Mouse (Mus musculus) mouse embryonic stem cell (cell line): ENCODE data around the gene Cdhr5.

Experiments used
- in situ Hi-C, 2 experiments: fragments of 300-500 bp; cut with MboI; formaldehyde crosslinking; loops; 1 replicate in 1 of 2; 3 replicates in 1 of 2; pipeline ENCODE4 v1.14.3; 2019 to 2020; ENCODE audit warnings: low sequenced_read_pairs in 2 of 2, low pct_unique_long_range_greater_than_20kb in 1 of 2, mixed read lengths in 1 of 2; ENCODE audit not compliant: unreplicated experiment in 1 of 2

Cdhr5 gene

DNA sequence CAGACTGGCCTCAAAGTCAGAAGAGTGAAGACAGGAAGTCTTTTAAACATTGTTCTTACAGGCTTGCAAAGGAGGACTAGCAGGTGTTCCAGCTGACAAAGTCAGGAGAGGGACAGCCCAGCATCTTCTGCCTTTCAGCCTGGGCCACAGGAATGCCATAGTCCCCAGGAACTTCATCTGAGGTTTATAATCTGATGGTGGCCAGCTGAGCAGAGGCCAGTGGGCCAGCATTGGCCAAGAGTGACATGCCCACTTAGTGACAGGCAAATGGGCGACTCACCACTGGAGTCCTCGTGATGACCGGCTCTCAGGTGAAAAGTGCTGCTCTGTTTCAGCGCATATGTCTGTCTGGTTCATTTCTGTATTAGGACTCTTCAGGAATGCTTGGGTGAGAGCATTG lies 46.0 kb downstream of the Cdhr5 start:
- in situ Hi-C loops: no loop called here

DNA sequence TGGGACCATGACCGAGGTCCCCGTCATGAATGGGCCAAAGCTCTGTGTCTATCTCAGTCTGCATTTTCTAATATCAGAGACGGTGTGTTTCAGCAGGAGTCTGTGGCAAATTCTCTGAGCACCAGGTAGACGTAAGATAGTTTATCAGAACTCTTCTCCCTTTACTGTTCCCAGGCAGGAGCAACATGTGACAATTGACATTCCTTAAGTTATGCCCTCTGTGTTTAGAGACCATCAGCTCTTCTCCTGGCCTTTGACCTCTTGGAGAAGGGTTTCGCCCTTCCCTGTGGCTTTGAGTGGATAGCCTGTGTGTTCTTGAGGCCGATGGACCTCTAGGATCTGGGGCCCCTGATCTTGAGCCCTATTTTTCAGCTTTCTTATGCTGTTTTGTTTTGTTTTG lies 46.9 kb downstream of the Cdhr5 start:
- in situ Hi-C loops: no loop called here

DNA sequence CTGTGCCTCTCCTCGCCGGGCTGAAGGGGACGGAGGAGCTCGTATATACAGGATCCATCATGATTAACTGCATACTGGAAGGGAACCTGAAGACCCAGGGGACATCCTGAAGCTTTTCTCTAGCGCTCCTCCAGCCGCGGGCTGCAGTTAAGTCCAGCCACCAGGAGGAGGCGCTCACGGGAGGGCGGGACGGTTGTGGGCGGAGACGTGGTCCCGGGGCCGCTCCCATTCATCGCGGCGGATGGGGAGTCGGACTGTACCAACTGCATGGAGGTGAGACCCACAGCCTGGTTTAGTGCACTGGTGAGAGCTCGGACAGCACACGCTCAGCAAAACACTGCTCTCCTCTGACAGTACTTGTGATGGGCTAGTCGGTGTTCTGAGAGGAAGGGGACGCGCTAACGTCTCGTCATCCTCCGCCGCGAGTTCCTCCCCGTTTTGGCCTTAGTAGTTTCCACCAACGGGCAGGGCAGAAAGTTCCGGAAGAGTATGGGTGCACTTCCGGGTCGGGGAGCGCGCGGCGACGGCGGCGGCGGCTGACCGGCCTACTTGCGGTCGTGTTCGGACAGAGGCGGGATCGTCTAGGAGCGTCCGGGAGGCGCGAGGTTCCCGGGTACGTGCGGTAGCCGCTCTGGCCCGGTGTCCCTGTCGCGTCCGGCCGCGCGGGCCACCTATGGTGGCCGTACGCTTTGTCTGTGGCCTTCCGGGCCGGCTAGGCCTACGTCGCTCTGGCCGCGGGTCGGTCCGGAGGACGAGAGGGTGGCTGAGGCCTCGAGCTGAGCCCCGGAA lies 48.1 kb downstream of the Cdhr5 start, which contains the start of gene Phrf1:
TSS of gene Phrf1 (plus strand) at position 506 of the 789 bp plus-strand sequence.
- in situ Hi-C loops: no loop called here

GRCm38 (mm10) chr7:141227796-141228195 lies 48.8 kb downstream of the Cdhr5 start:
- in situ Hi-C loops: no loop called here

- in situ Hi-C loops: no loop called here
Measured at GRCm38 (mm10) chr7:141226535-141226934, 50.1 kb downstream of the Cdhr5 start.

- in situ Hi-C loops: no loop called here
Measured at GRCm38 (mm10) chr7:141222696-141223215, 53.8 kb downstream of the Cdhr5 start.

DNA sequence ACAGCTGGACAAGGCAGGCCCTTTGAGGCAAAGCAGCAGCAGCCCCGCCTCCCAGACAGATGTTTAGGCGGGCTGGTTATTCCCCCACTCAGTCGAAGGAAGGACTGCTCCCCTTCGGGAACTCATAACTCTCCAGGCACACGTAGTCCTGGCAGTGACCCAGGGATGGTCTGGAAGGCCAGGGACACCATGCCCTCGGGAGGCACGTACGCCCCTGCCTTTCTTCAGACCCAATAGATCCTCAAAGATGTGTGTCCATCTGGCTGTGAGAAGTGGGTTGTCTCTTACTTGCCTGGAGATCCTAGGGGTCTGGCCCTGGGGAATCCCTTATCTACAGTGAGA lies 54.5 kb downstream of the Cdhr5 start:
- in situ Hi-C loops: no loop called here

DNA sequence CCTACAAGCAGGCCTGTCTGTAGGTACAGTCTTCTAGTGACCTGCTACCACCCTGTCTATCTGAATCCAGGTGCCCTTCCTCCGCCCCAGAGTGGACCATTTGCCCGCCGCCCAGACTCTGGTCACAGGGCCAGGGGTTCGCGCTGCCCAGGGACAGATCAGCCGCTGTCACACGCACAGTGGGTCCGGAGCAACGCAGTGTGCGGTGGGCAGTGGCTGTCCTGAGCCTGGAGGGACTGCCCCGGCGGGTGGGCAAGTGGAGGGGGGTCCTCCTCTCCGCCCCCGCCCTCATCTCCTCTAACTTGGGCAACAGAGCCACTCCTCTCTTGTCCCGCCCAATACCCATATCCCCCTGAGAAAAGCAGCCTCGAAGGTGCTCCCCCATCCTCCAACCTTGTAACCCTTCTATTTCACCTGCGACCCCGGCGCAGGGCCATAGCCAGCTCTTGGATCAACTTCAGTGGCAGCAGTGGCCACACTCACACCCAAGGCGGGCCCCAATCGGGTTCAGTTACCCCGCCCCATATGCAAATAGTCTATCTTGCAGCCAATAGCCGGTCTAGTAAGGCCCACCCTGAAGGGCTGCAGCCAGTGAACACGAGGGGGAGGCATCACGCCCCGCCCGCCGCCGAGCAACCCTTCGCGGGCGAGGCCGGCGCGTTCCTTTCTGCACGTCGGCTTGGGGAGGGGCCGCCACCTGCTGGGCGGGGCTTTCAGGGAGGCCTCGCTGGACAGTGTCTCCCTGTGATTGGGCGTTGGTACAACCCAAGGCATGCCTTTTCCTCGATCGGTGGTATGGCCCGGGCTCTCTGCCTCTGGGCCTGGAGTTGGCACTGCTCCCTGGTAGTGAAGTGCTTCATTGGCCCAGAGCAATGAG lies 55.1 kb downstream of the Cdhr5 start:
- in situ Hi-C loops: no loop called here

GRCm38 (mm10) chr7:141220377-141220776 lies 56.2 kb downstream of the Cdhr5 start:
- in situ Hi-C loops: no loop called here

- in situ Hi-C loops: no loop called here
Measured at GRCm38 (mm10) chr7:141219558-141220099, 57.0 kb downstream of the Cdhr5 start.
